Mouse (Mus musculus) embryonic facial prominence, embryonic 12.5 days (tissue): ENCODE measurements around the gene Itga6. TPM values are rescaled to one million over a fixed set of nuclear protein-coding genes. Genes with fewer than 3 reads are reported as not detected.
"Not testable (repeated sequence)": the region's sequence is repeated elsewhere in the genome, so short reads cannot be mapped to it uniquely, and the experiment has no call there.

Experiments used
- ATAC-seq: fragments of 200-750 bp; cut with Nextera tagmentation; 2 replicates; pipeline ENCODE4 v1.8.0; 2017; ENCODE audit not compliant: insufficient number of reproducible peaks, insufficient read depth, low FRiP score, low TSS enrichment
- H3K27ac ChIP-seq: fragments of 300-500 bp; sonication (generic); 2 replicates; pipeline ENCODE4 v1.5.1; 2016; ENCODE audit warnings: mild to moderate bottlenecking
- H3K27me3 ChIP-seq: fragments of 300-500 bp; sonication (generic); 2 replicates; pipeline ENCODE4 v1.6.1; 2016; ENCODE audit warnings: mild to moderate bottlenecking, moderate library complexity
- H3K36me3 ChIP-seq: fragments of 300-500 bp; sonication (generic); 2 replicates; pipeline ENCODE4 v1.6.1; 2016; ENCODE audit warnings: mild to moderate bottlenecking
- H3K4me1 ChIP-seq: fragments of 300-500 bp; sonication (generic); 2 replicates; pipeline ENCODE4 v1.6.1; 2016
- H3K4me2 ChIP-seq: fragments of 300-500 bp; sonication (generic); replicated peaks from 2 replicates; pipeline ENCODE4 v1.6.1; 2016; ENCODE audit warnings: mild to moderate bottlenecking, moderate library complexity
- H3K4me3 ChIP-seq: fragments of 300-500 bp; sonication (generic); 2 replicates; pipeline ENCODE4 v1.5.1; 2016; ENCODE audit warnings: mild to moderate bottlenecking
- H3K9ac ChIP-seq: fragments of 300-500 bp; sonication (generic); 2 replicates; pipeline ENCODE4 v1.6.1; 2016; ENCODE audit warnings: mild to moderate bottlenecking, moderate library complexity
- H3K9me3 ChIP-seq: fragments of 300-500 bp; sonication (generic); 2 replicates; pipeline ENCODE4 v1.6.1; 2016; ENCODE audit warnings: mild to moderate bottlenecking, moderate library complexity
- WGBS: fragments of 180-500 bp; shearing (Covaris S2); methylation state at CpG from one replicate; pipeline ENCODE4 v1.1.7; 2016; 5-methylcytosine and 5-hydroxymethylcytosine counted together
- polyA plus RNA-seq: library from polyadenylated mRNA; unstranded; fragments of >200 nt; fragmentation: Nextera tagmentation; extraction: Ambion mirVana; gene quantifications from 2 replicates; pipeline ENCODE4 v1.2.1, GENCODE M21; 2016

Gene Itga6
- polyA plus RNA-seq, 1 experiment from 2014 or later, result 43.4 TPM

- Histone ChIP-seq H3K9me3 (no peaks in the 10 kb centered on the region), H3K4me1 (peaks cover 6% of the 10 kb centered on the region), H3K36me3 (no peaks in the 10 kb centered on the region), H3K27ac (no peak overlapping the region), H3K4me2 (no peak overlapping the region), H3K4me3 (no peak overlapping the region), H3K9ac (no peak overlapping the region), H3K27me3 (no peaks in the 10 kb centered on the region)
- ATAC-seq, result no peak
- WGBS, result 75% methylated on average over 5 of the region's 5 CpGs
Observed at GRCm38 (mm10) chr2:71719387-71720034, 25.9 kb upstream of the Itga6 start.

GRCm38 (mm10) chr2:71720556-71720955 lies 24.9 kb upstream of the Itga6 start:
- H3K4me1 ChIP-seq, H3K36me3 ChIP-seq, H3K9ac ChIP-seq, H3K27me3 ChIP-seq, H3K27ac ChIP-seq, H3K4me3 ChIP-seq, H3K4me2 ChIP-seq, H3K9me3 ChIP-seq, ATAC-seq: not testable (repeated sequence)
- WGBS, result 61% methylated on average over 2 of the region's 2 CpGs

- no peaks in the 10 kb centered on the region for H3K36me3 ChIP-seq
- H3K27ac ChIP-seq, result no peak overlapping the region
- no peaks in the 10 kb centered on the region for H3K27me3 ChIP-seq
- peaks cover 6% of the 10 kb centered on the region for H3K4me1 ChIP-seq
- WGBS, result 83% methylated on average over 5 of the region's 5 CpGs
- no peak overlapping the region for H3K4me2 ChIP-seq
- H3K9me3 ChIP-seq, result no peaks in the 10 kb centered on the region
- H3K9ac ChIP-seq, result no peak overlapping the region
- no peak overlapping the region for H3K4me3 ChIP-seq
- no peak for ATAC-seq
Observed at GRCm38 (mm10) chr2:71722913-71723312, 22.5 kb upstream of the Itga6 start.

- Histone ChIP-seq H3K4me3 (no peak overlapping the region), H3K27ac (no peak overlapping the region), H3K4me2 (no peak overlapping the region), H3K36me3 (no peaks in the 10 kb centered on the region), H3K9me3 (no peaks in the 10 kb centered on the region), H3K4me1 (peaks cover 6% of the 10 kb centered on the region), H3K9ac (no peak overlapping the region), H3K27me3 (no peaks in the 10 kb centered on the region)
- WGBS, result 79% methylated on average over 3 of the region's 3 CpGs
- no peak for ATAC-seq
Observed at GRCm38 (mm10) chr2:71723623-71724022, 21.8 kb upstream of the Itga6 start.

GRCm38 (mm10) chr2:71724028-71724427 lies 21.4 kb upstream of the Itga6 start:
- WGBS, result 82% methylated on average over 6 of the region's 6 CpGs
- Histone ChIP-seq H3K4me1 (peaks cover 4% of the 10 kb centered on the region), H3K9me3 (no peaks in the 10 kb centered on the region), H3K27ac (no peak overlapping the region), H3K9ac (no peak overlapping the region), H3K4me2 (no peak overlapping the region), H3K27me3 (no peaks in the 10 kb centered on the region), H3K36me3 (no peaks in the 10 kb centered on the region), H3K4me3 (no peak overlapping the region)
- no peak for ATAC-seq

- H3K27me3 ChIP-seq, result no peaks in the 10 kb centered on the region
- no peaks in the 10 kb centered on the region for H3K4me1 ChIP-seq
- no peak overlapping the region for H3K9ac ChIP-seq
- H3K9me3 ChIP-seq, result no peaks in the 10 kb centered on the region
- no peak overlapping the region for H3K4me3 ChIP-seq
- H3K27ac ChIP-seq, result no peak overlapping the region
- WGBS, result 63% methylated on average over 1 of the region's 1 CpGs
- no peak for ATAC-seq
- no peaks in the 10 kb centered on the region for H3K36me3 ChIP-seq
- no peak overlapping the region for H3K4me2 ChIP-seq
Observed at GRCm38 (mm10) chr2:71725446-71725845, 20.0 kb upstream of the Itga6 start.

GRCm38 (mm10) chr2:71726883-71727676 lies 18.3 kb upstream of the Itga6 start:
- Histone ChIP-seq H3K9ac (no peak overlapping the region), H3K27me3 (no peaks in the 10 kb centered on the region), H3K27ac (no peak overlapping the region), H3K4me2 (no peak overlapping the region), H3K4me1 (peaks cover 11% of the 10 kb centered on the region), H3K9me3 (no peaks in the 10 kb centered on the region), H3K36me3 (no peaks in the 10 kb centered on the region), H3K4me3 (no peak overlapping the region)
- no peak for ATAC-seq
- WGBS, result 84% methylated on average over 7 of the region's 7 CpGs

GRCm38 (mm10) chr2:71728341-71728740 lies 17.1 kb upstream of the Itga6 start:
- WGBS, result 83% methylated on average over 7 of the region's 7 CpGs
- H3K27ac ChIP-seq, result no peak overlapping the region
- ATAC-seq, result no peak
- H3K36me3 ChIP-seq, result no peaks in the 10 kb centered on the region
- no peaks in the 10 kb centered on the region for H3K9me3 ChIP-seq
- peaks cover 13% of the 10 kb centered on the region for H3K4me1 ChIP-seq
- no peak overlapping the region for H3K9ac ChIP-seq
- no peak overlapping the region for H3K4me3 ChIP-seq
- no peaks in the 10 kb centered on the region for H3K27me3 ChIP-seq
- H3K4me2 ChIP-seq, result no peak overlapping the region

- Histone ChIP-seq H3K9ac (no peak overlapping the region), H3K36me3 (no peaks in the 10 kb centered on the region), H3K4me3 (no peak overlapping the region), H3K27me3 (no peaks in the 10 kb centered on the region), H3K4me1 (peaks cover 13% of the 10 kb centered on the region), H3K4me2 (no peak overlapping the region), H3K9me3 (no peaks in the 10 kb centered on the region), H3K27ac (no peak overlapping the region)
- 58% methylated on average over 5 of the region's 5 CpGs for WGBS
- ATAC-seq, result no peak
Observed at GRCm38 (mm10) chr2:71728796-71729195, 16.6 kb upstream of the Itga6 start.

GRCm38 (mm10) chr2:71730623-71731612 lies 14.5 kb upstream of the Itga6 start:
- Histone ChIP-seq H3K4me2 (no peak overlapping the region), H3K27me3 (no peaks in the 10 kb centered on the region), H3K36me3 (no peaks in the 10 kb centered on the region), H3K27ac (no peak overlapping the region), H3K4me3 (no peak overlapping the region), H3K9ac (no peak overlapping the region), H3K9me3 (no peaks in the 10 kb centered on the region), H3K4me1 (peaks cover 19% of the 10 kb centered on the region)
- ATAC-seq, result no peak
- WGBS, result 81% methylated on average over 20 of the region's 20 CpGs

GRCm38 (mm10) chr2:71734792-71735392 lies 10.5 kb upstream of the Itga6 start:
- ATAC-seq, result no peak

More at GRCm38 (mm10) chr2:71734792-71735392, 10.5 kb upstream of the Itga6 start:
- 62% methylated on average over 9 of the region's 9 CpGs for WGBS
- Histone ChIP-seq H3K4me3 (no peak overlapping the region), H3K4me2 (no peak overlapping the region), H3K27ac (no peak overlapping the region), H3K36me3 (no peaks in the 10 kb centered on the region), H3K27me3 (no peaks in the 10 kb centered on the region), H3K9me3 (no peaks in the 10 kb centered on the region), H3K4me1 (peaks cover 27% of the 10 kb centered on the region), H3K9ac (no peak overlapping the region)
